Mouse (Mus musculus) liver, embryonic 15.5 days (tissue): Measurements from ENCODE around the gene Ackr2. TPM values are rescaled to one million over a fixed set of nuclear protein-coding genes. Genes with fewer than 3 reads are reported as not detected.

Experiments
- ATAC-seq: fragments of 200-750 bp; cut with Nextera tagmentation; 2 replicates; pipeline ENCODE4 v1.8.0; 2017; ENCODE audit warnings: moderate number of reproducible peaks, mild to moderate bottlenecking, moderate library complexity; ENCODE audit not compliant: insufficient read depth
- H3K27ac ChIP-seq: fragments of 300-500 bp; sonication (generic); replicated peaks from 2 replicates; pipeline ENCODE4 v1.5.1; 2015; ENCODE audit warnings: mild to moderate bottlenecking, inconsistent platforms
- H3K27me3 ChIP-seq: fragments of 300-500 bp; sonication (generic); 2 replicates; pipeline ENCODE4 v1.6.1; 2015; ENCODE audit warnings: mild to moderate bottlenecking, inconsistent platforms
- H3K36me3 ChIP-seq: fragments of 300-500 bp; sonication (generic); replicated peaks from 2 replicates; pipeline ENCODE4 v1.6.1; 2015; ENCODE audit warnings: moderate library complexity, mild to moderate bottlenecking, inconsistent platforms
- H3K4me1 ChIP-seq: fragments of 300-500 bp; sonication (generic); replicated peaks from 2 replicates; pipeline ENCODE4 v1.6.1; 2015; ENCODE audit warnings: inconsistent platforms
- H3K4me2 ChIP-seq: fragments of 300-500 bp; sonication (generic); 2 replicates; pipeline ENCODE4 v1.6.1; 2015; ENCODE audit warnings: moderate library complexity, mild to moderate bottlenecking, inconsistent platforms
- H3K4me3 ChIP-seq: fragments of 300-500 bp; sonication (generic); replicated peaks from 2 replicates; pipeline ENCODE4 v1.5.1; 2015; ENCODE audit warnings: mild to moderate bottlenecking, inconsistent platforms
- H3K9ac ChIP-seq: fragments of 300-500 bp; sonication (generic); 2 replicates; pipeline ENCODE4 v1.6.1; 2015; ENCODE audit warnings: moderate library complexity, mild to moderate bottlenecking, inconsistent platforms
- H3K9me3 ChIP-seq: fragments of 300-500 bp; sonication (generic); replicated peaks from 2 replicates; pipeline ENCODE4 v1.6.1; 2016; ENCODE audit warnings: inconsistent platforms
- WGBS: fragments of 180-500 bp; shearing (Covaris S2); methylation state at CpG from one replicate; pipeline ENCODE4 v1.1.7; 2015; ENCODE audit warnings: mixed read lengths; ENCODE audit not compliant: insufficient replicate concordance; 5-methylcytosine and 5-hydroxymethylcytosine counted together
- polyA plus RNA-seq: library from polyadenylated mRNA; unstranded; fragments of >200 nt; fragmentation: Nextera tagmentation; extraction: Ambion mirVana; gene quantifications from 2 replicates; pipeline ENCODE4 v1.2.1, GENCODE M21; 2015

Ackr2 gene
- polyA plus RNA-seq, 1 experiment from 2014 or later = 0.53 TPM

GRCm38 (mm10) chr9:121943005-121943404, 44.9 kb downstream of the Ackr2 start:
- no peak for ATAC-seq
- H3K27ac ChIP-seq = no peak overlapping the region

GRCm38 (mm10) chr9:121943628-121944027, 45.5 kb downstream of the Ackr2 start:
- Histone ChIP-seq H3K4me1 (no peaks in the 10 kb centered on the region), H3K27ac (no peak overlapping the region), H3K27me3 (no peaks in the 10 kb centered on the region), H3K4me3 (no peak overlapping the region), H3K9me3 (no peaks in the 10 kb centered on the region), H3K36me3 (no peaks in the 10 kb centered on the region), H3K9ac (no peak overlapping the region), H3K4me2 (no peak overlapping the region)
- ATAC-seq = no peak
- WGBS = 52% methylated on average over 3 of the region's 3 CpGs

More at GRCm38 (mm10) chr9:121943005-121943404, 44.9 kb downstream of the Ackr2 start:
- H3K4me2 ChIP-seq = no peak overlapping the region
- H3K4me1 ChIP-seq = peaks cover 3% of the 10 kb centered on the region; the same call in 1 of the 2 replicates
- H3K27me3 ChIP-seq = no peaks in the 10 kb centered on the region
- WGBS = 56% methylated on average over 3 of the region's 3 CpGs
- no peak overlapping the region for H3K4me3 ChIP-seq
- H3K36me3 ChIP-seq = no peaks in the 10 kb centered on the region
- H3K9ac ChIP-seq = no peak overlapping the region
- no peaks in the 10 kb centered on the region for H3K9me3 ChIP-seq

GRCm38 (mm10) chr9:121947784-121948183, 49.6 kb downstream of the Ackr2 start:
- no peak overlapping the region for H3K9ac ChIP-seq

GRCm38 (mm10) chr9:121948431-121948830, 50.3 kb downstream of the Ackr2 start:
- 49% methylated on average over 4 of the region's 4 CpGs for WGBS

More at GRCm38 (mm10) chr9:121947784-121948183, 49.6 kb downstream of the Ackr2 start:
- ATAC-seq = no peak
- WGBS = 7% methylated on average over 4 of the region's 4 CpGs
- Histone ChIP-seq H3K9me3 (no peaks in the 10 kb centered on the region), H3K36me3 (no peaks in the 10 kb centered on the region), H3K4me1 (no peaks in the 10 kb centered on the region; the same call in 1 of the 2 replicates), H3K27ac (no peak overlapping the region), H3K4me2 (no peak overlapping the region), H3K4me3 (no peak overlapping the region), H3K27me3 (no peaks in the 10 kb centered on the region)

GRCm38 (mm10) chr9:121950418-121951113, 52.4 kb downstream of the Ackr2 start, which contains the start of gene Fam198a:
Gene Fam198a (plus strand): TSS chr9:121950988.
- peak; percentile 63 for ATAC-seq
- Histone ChIP-seq H3K9me3 (no peaks in the 10 kb centered on the region), H3K9ac (no peak within 1 kb of the TSS), H3K36me3 (no peaks in the 10 kb centered on the region), H3K4me1 (no peaks in the 10 kb centered on the region; the same call in 1 of the 2 replicates), H3K4me2 (peak within 1 kb of the TSS; percentile 42), H3K4me3 (no peak within 1 kb of the TSS), H3K27me3 (no peaks in the 10 kb centered on the region), H3K27ac (no peak within 1 kb of the TSS)
- WGBS = 21% methylated on average over 14 of the region's 14 CpGs

More at GRCm38 (mm10) chr9:121948431-121948830, 50.3 kb downstream of the Ackr2 start:
- no peak overlapping the region for H3K4me2 ChIP-seq
- ATAC-seq = no peak
- no peak overlapping the region for H3K4me3 ChIP-seq
- no peaks in the 10 kb centered on the region for H3K36me3 ChIP-seq
- no peaks in the 10 kb centered on the region for H3K27me3 ChIP-seq
- H3K9me3 ChIP-seq = no peaks in the 10 kb centered on the region
- no peak overlapping the region for H3K27ac ChIP-seq
- H3K4me1 ChIP-seq = no peaks in the 10 kb centered on the region; the same call in 1 of the 2 replicates
- H3K9ac ChIP-seq = no peak overlapping the region

- no peaks in the 10 kb centered on the region for H3K27me3 ChIP-seq
- no peaks in the 10 kb centered on the region; the same call in 1 of the 2 replicates for H3K4me1 ChIP-seq
- peak overlapping the region; percentile 42 for H3K4me2 ChIP-seq
- H3K9ac ChIP-seq = no peak overlapping the region
- no peak overlapping the region for H3K4me3 ChIP-seq
- 45% methylated on average over 4 of the region's 4 CpGs for WGBS
- ATAC-seq = no peak
- H3K27ac ChIP-seq = no peak overlapping the region
- no peaks in the 10 kb centered on the region for H3K9me3 ChIP-seq
- no peaks in the 10 kb centered on the region for H3K36me3 ChIP-seq
Measured at GRCm38 (mm10) chr9:121951114-121951423, 52.9 kb downstream of the Ackr2 start.

- Histone ChIP-seq H3K36me3 (no peaks in the 10 kb centered on the region), H3K4me1 (no peaks in the 10 kb centered on the region; the same call in 1 of the 2 replicates), H3K4me3 (no peak overlapping the region), H3K27me3 (no peaks in the 10 kb centered on the region), H3K9me3 (no peaks in the 10 kb centered on the region), H3K27ac (no peak overlapping the region), H3K9ac (no peak overlapping the region), H3K4me2 (no peak overlapping the region)
- 64% methylated on average over 6 of the region's 6 CpGs for WGBS
- no peak for ATAC-seq
Measured at GRCm38 (mm10) chr9:121952596-121952995, 54.4 kb downstream of the Ackr2 start.

GRCm38 (mm10) chr9:121959966-121960635, 61.9 kb downstream of the Ackr2 start:
- no peak overlapping the region for H3K9ac ChIP-seq
- no peaks in the 10 kb centered on the region for H3K36me3 ChIP-seq
- no peak for ATAC-seq
- no peaks in the 10 kb centered on the region for H3K9me3 ChIP-seq
- H3K4me1 ChIP-seq = no peaks in the 10 kb centered on the region
- no peak overlapping the region for H3K4me2 ChIP-seq
- no peak overlapping the region for H3K4me3 ChIP-seq
- no peaks in the 10 kb centered on the region for H3K27me3 ChIP-seq
- 54% methylated on average over 7 of the region's 7 CpGs for WGBS
- H3K27ac ChIP-seq = no peak overlapping the region

Other genes with a start within 250 kb of the Ackr2 start
- gene Sec22c, start 192.9 kb upstream of the Ackr2 start, polyA plus RNA-seq = 3.3 and 3.6 TPM in 2 replicates
- 55.3 TPM in 2 replicates for gene Ss18l2, start 188.0 kb upstream of the Ackr2 start, polyA plus RNA-seq
- gene Nktr, start 179.2 kb upstream of the Ackr2 start, polyA plus RNA-seq = 23.0 and 25.2 TPM in 2 replicates
- 1.6 and 2.0 TPM in 2 replicates for gene Zfp651, start 139.0 kb upstream of the Ackr2 start, polyA plus RNA-seq
- 0.67 and 0.98 TPM in 2 replicates for gene Klhl40, start 120.7 kb upstream of the Ackr2 start, polyA plus RNA-seq
- gene Hhatl, start 105.8 kb upstream of the Ackr2 start, polyA plus RNA-seq = 0.18 TPM in 2 replicates
- not detected in 2 replicates for gene Ccdc13, start 58.9 kb upstream of the Ackr2 start, polyA plus RNA-seq
- gene Higd1a, start 40.0 kb upstream of the Ackr2 start, polyA plus RNA-seq = 96.2 and 102 TPM in 2 replicates
- gene Cyp8b1, start 17.9 kb downstream of the Ackr2 start, polyA plus RNA-seq = 4.4 and 9.5 TPM in 2 replicates
- 0.24 and 0.55 TPM in 2 replicates for gene Fam198a, start 52.6 kb downstream of the Ackr2 start, polyA plus RNA-seq
- 2.9 and 4.2 TPM in 2 replicates for gene Pomgnt2, start 98.8 kb downstream of the Ackr2 start, polyA plus RNA-seq
- gene Snrk, start 218.9 kb downstream of the Ackr2 start, polyA plus RNA-seq = 18.4 and 18.6 TPM in 2 replicates